Mouse (Mus musculus): ENCODE results near the gene Ctdsp2. TPM values are rescaled to one million over a fixed set of nuclear protein-coding genes. Genes with fewer than 3 reads are reported as not detected.

The Ctdsp2 gene
- total and polyA plus RNA-seq, 3 experiments, result 8.9 to 21.9 (median 20.2) TPM

- no peak overlapping the region for H3K4me3 ChIP-seq (replicated peaks in 1 of 3; ENCODE audit: low read depth in 2 of 3, low read length in 2 of 3, poor library complexity in 1 of 3)
- H3K79me2 ChIP-seq (replicated peaks; ENCODE audit: control insufficient read depth, extremely low read depth, insufficient read depth, poor library complexity, severe bottlenecking), result no peaks in the 10 kb centered on the region
- peaks cover 29 to 50% of the 10 kb centered on the region in 2 experiments for H3K36me3 ChIP-seq (replicated peaks in 1 of 2; ENCODE audit: control insufficient read depth in 1 of 2, insufficient read depth in 1 of 2, low read length in 1 of 2)
- no peaks in the 10 kb centered on the region for H3K9me3 ChIP-seq (replicated peaks; ENCODE audit: low read length)
- dilution Hi-C loops (cut with MboI; ENCODE audit: extremely low pct_ligation_motif_present, extremely low pct_unique_long_range_greater_than_20kb, low sequenced_read_pairs), result no loop called here
- in situ Hi-C loops (cut with MboI; ENCODE audit: low pct_ligation_motif_present, low pct_unique_long_range_greater_than_20kb, low sequenced_read_pairs), result loop anchor here (5.0 kb wide), 1 partner anchor 73 kb away; no protein-coding TSS in a partner anchor
- TF ChIP-seq ZMIZ1 (IDR thresholded peaks at IDR 0.05; ENCODE audit: low read depth, low read length) (no peak), RAD21 (IDR thresholded peaks at IDR 0.05; ENCODE audit: low read depth, low read length) (peak; percentile 96), MYC (IDR thresholded peaks at IDR 0.05; ENCODE audit: low read depth, low read length) (no peak), SMC3 (IDR thresholded peaks at IDR 0.05; ENCODE audit: low read depth, low read length) (peak; percentile 95), CTCF (conservative IDR thresholded peaks at IDR 0.05 in 1 of 2, IDR thresholded peaks at IDR 0.05 in 1 of 2; ENCODE audit: low read depth in 2 of 2, low read length in 2 of 2) (peak; percentile 80 to 97), IRF4 (IDR thresholded peaks at IDR 0.05; ENCODE audit: low read depth, low read length) (peak; percentile 13; the same call in 1 of the 2 replicates), ZC3H11A (IDR thresholded peaks at IDR 0.05; ENCODE audit: low read depth, low read length) (peak; percentile 46), KAT2A (IDR thresholded peaks at IDR 0.05; ENCODE audit: insufficient replicate concordance, low read length) (no peak), PAX5 (IDR thresholded peaks at IDR 0.05; ENCODE audit: low read length) (no peak)
- no peak overlapping the region for H3K4me2 ChIP-seq (ENCODE audit: insufficient read depth, low read depth, poor library complexity, severe bottlenecking)
- DNase-seq (ENCODE audit: extremely low read depth), result peak; percentile 86
- peaks cover 4 to 62% of the 10 kb centered on the region in 2 experiments; a peak in 3 of 4 replicates for H3K4me1 ChIP-seq (ENCODE audit: control insufficient read depth in 1 of 2, insufficient read depth in 2 of 2)
- H3K9ac ChIP-seq (ENCODE audit: insufficient read depth, low read depth), result no peak overlapping the region
- no peaks in the 10 kb centered on the region for H3K27me3 ChIP-seq (replicated peaks)
- H3K27ac ChIP-seq (ENCODE audit: insufficient read depth, low read depth), result no peak overlapping the region
Measured at GRCm38 (mm10) chr10:126990313-126991056, 12.0 kb downstream of the Ctdsp2 start.

- Histone ChIP-seq H3K79me2 (replicated peaks; ENCODE audit: control insufficient read depth, extremely low read depth, insufficient read depth, poor library complexity, severe bottlenecking) (no peaks in the 10 kb centered on the region), H3K9ac (ENCODE audit: insufficient read depth, low read depth) (no peak overlapping the region), H3K4me3 (replicated peaks in 1 of 3; ENCODE audit: low read depth in 2 of 3, low read length in 2 of 3, poor library complexity in 1 of 3) (no peak overlapping the region), H3K4me1 (ENCODE audit: control insufficient read depth in 1 of 2, insufficient read depth in 2 of 2) (peaks cover 4 to 61% of the 10 kb centered on the region in 2 experiments; a peak in 3 of 4 replicates), H3K27me3 (replicated peaks) (no peaks in the 10 kb centered on the region), H3K27ac (ENCODE audit: insufficient read depth, low read depth) (no peak overlapping the region), H3K4me2 (ENCODE audit: insufficient read depth, low read depth, poor library complexity, severe bottlenecking) (no peak overlapping the region), H3K9me3 (replicated peaks; ENCODE audit: low read length) (no peaks in the 10 kb centered on the region), H3K36me3 (replicated peaks in 1 of 2; ENCODE audit: control insufficient read depth in 1 of 2, insufficient read depth in 1 of 2, low read length in 1 of 2) (peaks cover 37 to 51% of the 10 kb centered on the region in 2 experiments)
- DNase-seq (ENCODE audit: extremely low read depth), result no peak
- TF ChIP-seq USF2 (conservative IDR thresholded peaks at IDR 0.05; ENCODE audit: low read depth, low read length) (no peak), CHD2 (IDR thresholded peaks at IDR 0.05; ENCODE audit: low read length) (no peak), UBTF (IDR thresholded peaks at IDR 0.05; ENCODE audit: low read depth, low read length) (no peak), ZMIZ1 (IDR thresholded peaks at IDR 0.05; ENCODE audit: low read depth, low read length) (no peak), MYC (IDR thresholded peaks at IDR 0.05; ENCODE audit: low read depth, low read length) (no peak), MAFK (IDR thresholded peaks at IDR 0.05; ENCODE audit: insufficient replicate concordance, low read length) (no peak), CHD1 (IDR thresholded peaks at IDR 0.05; ENCODE audit: low read depth, low read length) (no peak), ETS1 (conservative IDR thresholded peaks at IDR 0.05; ENCODE audit: low read depth, low read length) (no peak), NELFE (IDR thresholded peaks at IDR 0.05; ENCODE audit: low read depth, low read length) (no peak), ZKSCAN1 (IDR thresholded peaks at IDR 0.05; ENCODE audit: borderline replicate concordance, low read depth, low read length) (no peak), BHLHE40 (IDR thresholded peaks at IDR 0.05; ENCODE audit: low read depth, low read length) (no peak), USF1 (IDR thresholded peaks at IDR 0.05; ENCODE audit: low read depth, low read length) (no peak), ELF1 (IDR thresholded peaks at IDR 0.05; ENCODE audit: low read depth, low read length) (no peak), GABPA (IDR thresholded peaks at IDR 0.05; ENCODE audit: insufficient replicate concordance, low read depth, low read length) (no peak), TCF12 (IDR thresholded peaks at IDR 0.05; ENCODE audit: low read depth, low read length) (no peak), MEF2A (IDR thresholded peaks at IDR 0.05; ENCODE audit: borderline replicate concordance, low read depth, low read length) (no peak), NRF1 (IDR thresholded peaks at IDR 0.05; ENCODE audit: low read depth, low read length) (no peak), RCOR1 (conservative IDR thresholded peaks at IDR 0.05; ENCODE audit: low read depth, low read length) (no peak), E2F4 (IDR thresholded peaks at IDR 0.05; ENCODE audit: insufficient replicate concordance, low read depth, low read length) (no peak)
- dilution Hi-C loops (cut with MboI; ENCODE audit: extremely low pct_ligation_motif_present, extremely low pct_unique_long_range_greater_than_20kb, low sequenced_read_pairs) (no loop called here), in situ Hi-C loops (cut with MboI; ENCODE audit: low pct_ligation_motif_present, low pct_unique_long_range_greater_than_20kb, low sequenced_read_pairs) (loop anchor here (5.0 kb wide), 1 partner anchor 74 kb away; no protein-coding TSS in a partner anchor)
Measured at GRCm38 (mm10) chr10:126991676-126992075, 13.2 kb downstream of the Ctdsp2 start.
